Mouse (Mus musculus) effector memory CD4-positive, alpha-beta T cell, adult 7 months (primary cell): ENCODE results near the gene Ccdc57. TPM values are rescaled to one million over a fixed set of nuclear protein-coding genes. Genes with fewer than 3 reads are reported as not detected.

Source experiments
- polyA plus RNA-seq: library from polyadenylated mRNA; unstranded; fragments of 100-300 nt; shearing (Covaris generic); gene quantifications from one replicate; pipeline ENCODE4 v1.2.1, GENCODE M21; 2017

The Ccdc57 gene
- polyA plus RNA-seq: not detected

DNA sequence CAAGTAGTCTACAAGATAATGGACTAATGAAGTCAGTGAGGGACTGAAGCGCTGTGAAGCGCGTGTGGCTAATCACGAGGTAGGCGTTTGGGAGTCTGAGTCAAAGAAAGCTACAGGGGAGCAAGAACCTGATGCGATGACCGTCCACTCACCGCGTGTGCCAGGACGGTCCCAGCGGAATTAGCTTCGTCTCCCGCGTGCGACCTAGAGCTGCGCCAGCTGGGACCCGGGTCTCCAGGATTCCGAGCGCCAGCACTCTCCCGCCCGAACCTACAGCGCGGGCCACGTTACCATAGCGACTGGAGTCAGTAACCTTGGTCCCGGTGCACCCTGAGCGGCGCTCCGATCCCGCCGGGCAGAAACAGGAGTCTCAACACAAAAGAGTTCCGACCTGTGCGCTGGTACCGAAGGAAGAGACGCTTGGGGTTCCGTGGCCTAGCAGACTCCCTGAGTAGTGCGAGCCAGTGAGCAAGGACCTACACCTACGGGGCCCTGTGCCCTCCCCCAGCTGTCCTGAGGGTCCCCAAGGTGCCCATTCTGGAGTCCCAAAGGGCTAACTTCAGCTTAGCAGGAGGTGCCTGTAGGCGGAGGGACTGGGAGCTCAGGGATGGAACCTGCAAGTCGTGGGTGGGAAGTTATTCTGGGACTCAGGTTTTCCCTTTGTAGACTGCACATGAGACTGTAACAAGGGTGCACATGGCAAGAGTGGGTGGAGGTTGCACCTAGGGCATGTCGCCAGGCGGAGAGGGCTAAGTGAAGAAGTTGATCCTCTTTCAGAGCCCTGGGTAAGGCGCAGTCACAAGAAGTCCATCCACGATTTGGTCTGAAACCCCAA lies at the start of gene Ccdc57:
TSS of gene Ccdc57 (minus strand) at position 309 of the 835 bp plus-strand sequence.

DNA sequence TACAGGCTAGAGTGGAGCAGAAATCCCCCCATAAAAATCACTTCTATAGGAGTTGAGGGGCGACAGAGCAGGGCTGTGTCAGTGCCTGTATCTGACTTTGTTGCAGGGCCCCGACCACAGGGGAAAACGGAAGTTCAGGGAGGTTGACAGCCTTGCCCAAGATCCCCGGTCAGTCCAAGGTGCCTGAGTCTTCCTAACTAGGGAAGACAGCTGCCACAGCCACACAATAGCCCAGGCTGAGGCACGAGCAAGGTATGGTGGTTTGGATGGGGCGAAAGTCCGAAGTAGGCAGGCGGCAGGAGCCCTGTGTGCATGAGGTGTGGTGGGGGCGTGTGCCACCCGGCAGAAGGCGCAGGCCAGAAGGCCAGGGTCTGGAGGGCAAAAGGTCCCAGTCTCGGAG lies 15.7 kb upstream of the Ccdc57 start, which contains the start of gene Slc16a3:
TSS of gene Slc16a3 (plus strand) at position 153 of the 400 bp plus-strand sequence.

DNA sequence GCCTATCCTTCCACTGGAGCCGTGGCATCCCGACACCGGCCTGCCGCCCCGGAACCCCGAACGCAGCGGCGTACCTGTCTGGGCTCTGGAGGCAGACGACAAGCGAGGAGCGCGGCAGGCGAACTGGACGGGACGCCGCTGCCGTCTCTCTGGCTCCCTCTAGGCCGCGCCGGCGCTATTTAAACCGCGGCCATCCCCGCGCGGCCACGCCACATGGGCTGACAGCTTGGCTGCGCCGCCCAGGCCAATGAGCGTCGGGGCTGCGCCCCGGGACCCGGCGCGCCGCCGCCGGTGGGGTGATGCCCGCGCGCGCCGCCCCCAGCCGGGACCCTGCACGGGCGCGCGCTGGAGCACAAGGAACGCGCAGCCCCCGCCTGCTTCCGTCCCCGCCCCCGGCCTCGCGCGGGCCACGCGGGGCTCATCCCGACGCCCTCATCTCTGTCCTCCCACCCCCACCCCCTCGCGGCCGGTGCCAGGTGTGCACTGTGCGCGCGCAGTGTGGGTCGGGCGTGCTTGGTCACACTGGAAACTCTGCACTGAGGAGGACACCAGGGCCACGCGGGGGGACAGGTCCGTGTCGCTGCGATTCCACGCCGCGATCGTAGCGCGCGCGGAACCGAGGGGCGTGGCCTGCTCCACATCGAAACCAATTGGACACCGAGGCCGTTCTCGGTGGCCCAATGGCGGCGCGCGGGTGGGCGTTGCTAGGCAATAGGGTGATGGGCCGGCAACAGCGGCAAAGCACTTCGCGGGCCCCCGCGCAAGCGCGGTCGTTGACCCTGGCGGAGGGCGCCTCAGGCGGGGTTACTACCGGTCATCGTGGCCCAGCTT lies 108.5 kb downstream of the Ccdc57 start, which contains the start of gene Fasn:
TSS of gene Fasn (minus strand) at position 592 of the 831 bp plus-strand sequence.

GRCm38 (mm10) chr11:120795756-120796613 lies 136.7 kb downstream of the Ccdc57 start, which contains the start of gene Dus1l:
TSS of gene Dus1l (minus strand) at chr11:120796403.

DNA sequence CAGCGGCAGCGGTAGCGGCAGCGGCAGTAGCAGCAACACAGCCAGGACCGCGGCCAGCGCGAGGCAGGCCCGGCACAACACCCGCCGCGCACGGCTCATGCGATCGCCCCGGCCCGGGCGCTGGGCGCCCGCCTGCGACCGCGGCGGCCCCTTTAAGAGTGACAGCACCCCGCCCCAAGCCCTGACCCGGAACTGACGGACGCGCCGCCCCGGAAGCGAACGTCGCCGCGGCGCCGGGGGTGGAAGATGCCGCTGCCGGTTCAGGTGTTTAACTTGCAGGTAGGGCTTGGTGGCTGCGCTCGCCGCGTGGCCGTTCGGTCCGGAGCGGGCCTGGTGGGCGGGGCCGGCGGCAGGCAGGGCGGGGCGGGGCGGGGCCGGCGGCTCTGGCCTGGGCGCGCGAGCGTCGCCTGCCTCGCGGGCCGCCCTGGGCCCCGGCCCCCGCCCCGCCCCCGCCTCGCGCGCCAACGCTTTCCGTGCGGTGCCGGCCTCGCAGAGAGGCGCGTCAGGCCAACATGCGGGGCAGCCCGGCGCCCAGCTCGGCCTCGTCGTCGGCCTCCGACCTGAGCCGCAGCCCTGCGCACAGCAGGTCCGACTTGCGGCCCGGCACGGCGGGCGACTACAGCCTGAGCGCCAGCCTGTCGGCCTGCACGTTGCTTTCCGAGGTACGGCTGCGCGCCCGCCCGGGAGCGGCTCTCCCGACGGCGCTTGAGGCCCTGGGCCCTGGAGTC lies 148.4 kb downstream of the Ccdc57 start, which contains the start of the genes Rfng and Gps1:
TSS of gene Rfng (minus strand) at position 144 of the 728 bp plus-strand sequence.
TSS of gene Gps1 (plus strand) at position 209 of the 728 bp plus-strand sequence.

Other genes with a start within 250 kb of the Ccdc57 start
- 85.8 TPM for gene Cenpx, start 219.1 kb downstream of the Ccdc57 start, polyA plus RNA-seq
- gene Lrrc45, start 218.9 kb downstream of the Ccdc57 start, polyA plus RNA-seq: 52.6 TPM
- gene Rac3, start 211.4 kb downstream of the Ccdc57 start, polyA plus RNA-seq: not detected
- gene Dcxr, start 205.6 kb downstream of the Ccdc57 start, polyA plus RNA-seq: 5.4 TPM
- gene Cbr2, start 200.8 kb downstream of the Ccdc57 start, polyA plus RNA-seq: not detected
- 9.5 TPM for gene Hmga1b, start 170.1 kb downstream of the Ccdc57 start, polyA plus RNA-seq
- gene Rfng, start 148.7 kb downstream of the Ccdc57 start, polyA plus RNA-seq: 29.1 TPM
- gene Gps1, start 148.6 kb downstream of the Ccdc57 start, polyA plus RNA-seq: 70.8 TPM
- 42.8 TPM for gene Dus1l, start 136.5 kb downstream of the Ccdc57 start, polyA plus RNA-seq
- gene Fasn, start 108.3 kb downstream of the Ccdc57 start, polyA plus RNA-seq: 39.2 TPM
- 7.9 TPM for gene Slc16a3, start 15.6 kb upstream of the Ccdc57 start, polyA plus RNA-seq
- gene Csnk1d, start 58.5 kb upstream of the Ccdc57 start, polyA plus RNA-seq: 216 TPM
- 159 TPM for gene Cd7, start 106.5 kb upstream of the Ccdc57 start, polyA plus RNA-seq
- 0.40 TPM for gene Sectm1b, start 130.7 kb upstream of the Ccdc57 start, polyA plus RNA-seq
- gene Sectm1a, start 148.3 kb upstream of the Ccdc57 start, polyA plus RNA-seq: 0.29 TPM
- gene Tex19.2, start 185.8 kb upstream of the Ccdc57 start, polyA plus RNA-seq: 0.18 TPM
- not detected for gene Tex19.1, start 213.3 kb upstream of the Ccdc57 start, polyA plus RNA-seq
- not detected for gene Uts2r, start 227.4 kb upstream of the Ccdc57 start, polyA plus RNA-seq